Mouse (Mus musculus) CH12F3 (cell line): ENCODE data around the gene Flot1.

Experiments used
- in situ Hi-C: fragments of 300-500 bp; cut with MboI; formaldehyde crosslinking; loops from 2 replicates; pipeline ENCODE4 v1.14.3; 2020; ENCODE audit warnings: low sequenced_read_pairs

Flot1 gene

GRCm38 (mm10) chr17:35866281-35866831, 43.3 kb downstream of the Flot1 start:
- in situ Hi-C loops: no loop called here

DNA sequence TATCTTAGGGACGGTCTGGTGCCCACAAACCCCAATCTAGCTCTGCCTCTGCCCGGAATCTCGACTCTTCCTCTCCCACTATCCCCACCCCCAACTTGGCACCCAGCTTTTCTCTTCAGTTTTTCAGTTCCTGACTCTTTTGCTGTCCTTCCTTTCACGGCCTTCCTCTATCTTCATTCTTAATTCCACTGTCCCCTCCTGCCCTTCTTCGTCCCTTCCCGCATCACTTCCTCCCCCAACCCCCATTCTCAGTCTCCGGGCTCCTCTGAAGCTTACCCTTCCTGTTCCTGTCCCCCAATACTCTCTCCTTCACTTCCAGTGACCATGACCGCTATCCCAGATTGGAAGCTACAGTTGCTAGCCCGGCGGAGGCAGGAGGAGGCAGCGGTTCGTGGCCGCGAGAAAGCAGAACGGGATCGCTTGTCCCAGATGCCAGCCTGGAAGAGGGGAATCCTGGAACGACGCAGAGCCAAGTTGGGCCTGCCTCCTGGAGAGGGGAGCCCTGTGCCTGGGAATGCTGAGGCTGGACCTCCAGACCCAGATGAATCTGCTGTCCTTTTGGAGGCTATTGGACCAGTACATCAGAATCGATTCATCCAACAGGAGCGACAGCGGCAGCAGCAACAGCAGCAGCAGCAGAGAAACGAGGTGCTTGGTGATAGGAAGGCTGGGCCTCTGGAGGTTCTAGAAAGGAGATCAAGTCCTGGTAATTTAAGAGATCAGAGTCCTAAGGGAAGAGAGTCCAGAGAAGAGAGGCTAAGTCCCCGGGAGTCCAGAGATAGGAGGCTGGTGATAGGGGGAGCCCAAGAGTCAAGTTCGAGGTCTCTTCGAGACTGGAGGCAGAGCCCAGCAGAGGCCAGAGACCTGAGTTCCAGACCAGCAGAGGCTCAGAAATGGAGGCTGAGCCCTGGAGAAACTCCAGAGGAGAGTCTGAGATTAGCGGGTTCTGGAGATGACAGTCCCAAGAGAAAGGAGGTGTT, 44.2 kb downstream of the Flot1 start:
- in situ Hi-C loops: no loop called here

DNA sequence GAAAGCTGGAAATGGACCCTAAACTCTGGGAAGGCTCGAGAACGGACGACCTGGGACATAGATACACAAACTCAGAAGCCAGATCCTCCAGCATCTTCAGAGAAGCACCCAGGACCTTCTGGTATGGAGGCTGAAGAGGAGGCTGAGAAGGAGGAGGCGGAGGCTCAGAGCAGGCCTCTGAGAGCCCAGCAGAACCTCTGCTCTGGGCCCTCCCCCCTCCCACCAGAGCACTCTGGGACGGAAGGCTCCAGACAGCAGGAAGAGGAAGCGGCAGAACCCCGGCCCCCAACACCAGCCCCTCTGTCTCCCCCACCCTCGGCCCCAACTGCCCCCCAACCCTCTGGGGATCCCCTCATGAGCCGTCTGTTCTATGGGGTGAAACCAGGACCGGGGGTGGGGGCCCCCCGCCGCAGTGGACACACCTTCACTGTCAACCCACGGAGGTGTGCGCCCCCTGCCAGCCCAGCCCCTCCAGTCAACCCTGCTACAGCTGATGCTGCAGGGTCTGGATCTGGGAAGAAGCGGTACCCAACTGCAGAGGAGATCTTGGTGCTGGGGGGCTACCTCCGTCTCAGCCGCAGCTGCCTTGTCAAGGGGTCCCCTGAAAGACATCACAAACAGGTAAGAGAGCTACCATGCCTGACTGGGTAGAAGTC, 45.3 kb downstream of the Flot1 start:
- in situ Hi-C loops: no loop called here

- in situ Hi-C loops: no loop called here
These were observed 45.9 kb downstream of the Flot1 start for GRCm38 (mm10) chr17:35868961-35869345.

DNA sequence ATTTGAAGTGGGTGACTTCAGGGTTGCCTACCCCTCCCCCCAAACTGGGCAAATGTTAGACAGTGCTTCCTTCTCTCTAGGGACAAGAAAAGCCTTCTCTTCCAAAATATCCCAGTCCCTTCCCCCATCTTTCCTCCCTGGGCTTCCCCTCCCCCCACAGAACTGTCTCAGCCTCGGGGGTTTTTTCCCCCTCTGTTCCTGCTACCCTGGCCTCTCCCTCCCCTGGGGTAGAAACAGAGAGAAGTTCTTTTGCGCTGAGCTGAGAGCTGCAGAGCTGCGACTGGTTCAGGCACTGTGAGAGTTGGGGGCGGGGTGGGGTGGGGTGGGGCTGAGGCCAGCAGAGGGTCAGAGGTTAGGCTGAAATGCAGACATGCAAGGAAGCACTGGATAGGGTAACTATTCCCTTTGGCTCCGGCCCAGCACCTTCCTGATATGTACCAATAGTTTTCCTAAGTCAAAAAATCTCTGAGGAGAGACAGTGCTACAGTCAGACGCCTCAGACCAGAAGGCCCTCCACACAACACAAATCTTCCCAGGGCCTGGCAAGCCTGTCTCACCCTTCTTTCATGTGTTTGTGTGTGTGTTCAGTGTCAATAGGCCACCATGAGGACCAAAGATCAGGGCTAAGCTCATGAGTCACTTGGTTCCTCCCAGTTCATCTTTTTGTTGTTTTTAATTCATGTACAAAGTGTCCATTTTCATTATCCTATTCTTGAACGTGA, 46.5 kb downstream of the Flot1 start:
- in situ Hi-C loops: loop anchor here (5.0 kb wide), 1 partner anchor 37 kb away; no protein-coding TSS in a partner anchor

DNA sequence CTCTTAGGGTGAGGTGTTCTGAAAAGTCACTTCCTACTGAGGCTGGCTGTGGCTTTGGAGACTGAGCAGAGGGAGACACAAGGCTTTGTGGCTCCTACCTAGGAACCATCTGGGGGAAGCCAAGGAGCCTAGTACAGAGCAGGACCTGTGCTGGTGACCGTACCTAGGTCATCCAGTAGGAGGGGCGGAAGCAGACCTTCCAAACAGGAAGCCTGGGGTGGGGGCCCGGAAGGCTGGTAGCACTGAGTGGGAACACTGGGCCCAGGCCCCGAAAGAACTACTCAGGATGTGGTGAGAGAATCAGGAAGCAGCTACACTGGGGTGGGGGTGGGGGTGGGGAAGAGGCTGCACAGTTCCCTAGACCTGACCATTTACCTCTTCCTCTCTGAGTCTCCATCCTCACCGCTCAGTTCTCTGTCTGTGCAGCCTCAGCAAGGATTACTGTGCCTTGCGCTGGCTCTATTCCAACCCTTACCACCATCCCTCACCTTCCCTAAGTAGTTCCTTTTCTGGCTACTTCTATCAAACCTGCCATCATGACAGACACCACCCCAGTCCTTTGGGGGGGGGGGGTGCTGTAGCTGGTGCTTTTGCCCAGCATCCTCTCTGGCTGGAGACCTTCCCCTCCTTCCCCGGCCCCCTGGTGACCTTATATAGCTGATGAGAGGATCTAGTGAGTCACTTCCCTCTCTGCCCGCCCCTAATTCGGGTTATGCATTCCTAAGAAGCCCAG, 47.3 kb downstream of the Flot1 start:
- in situ Hi-C loops: loop anchor here (5.0 kb wide), 1 partner anchor 38 kb away; no protein-coding TSS in a partner anchor

GRCm38 (mm10) chr17:35870884-35871696, 48.1 kb downstream of the Flot1 start:
- in situ Hi-C loops: loop anchor here (5.0 kb wide), 1 partner anchor 39 kb away; no protein-coding TSS in a partner anchor

- in situ Hi-C loops: loop anchor here (5.0 kb wide), 1 partner anchor 42 kb away; no protein-coding TSS in a partner anchor
These were observed 50.9 kb downstream of the Flot1 start for GRCm38 (mm10) chr17:35873774-35874519.

- in situ Hi-C loops: loop anchor here (5.0 kb wide), 1 partner anchor 42 kb away; no protein-coding TSS in a partner anchor
These were observed 51.7 kb downstream of the Flot1 start for GRCm38 (mm10) chr17:35874721-35875120.

DNA sequence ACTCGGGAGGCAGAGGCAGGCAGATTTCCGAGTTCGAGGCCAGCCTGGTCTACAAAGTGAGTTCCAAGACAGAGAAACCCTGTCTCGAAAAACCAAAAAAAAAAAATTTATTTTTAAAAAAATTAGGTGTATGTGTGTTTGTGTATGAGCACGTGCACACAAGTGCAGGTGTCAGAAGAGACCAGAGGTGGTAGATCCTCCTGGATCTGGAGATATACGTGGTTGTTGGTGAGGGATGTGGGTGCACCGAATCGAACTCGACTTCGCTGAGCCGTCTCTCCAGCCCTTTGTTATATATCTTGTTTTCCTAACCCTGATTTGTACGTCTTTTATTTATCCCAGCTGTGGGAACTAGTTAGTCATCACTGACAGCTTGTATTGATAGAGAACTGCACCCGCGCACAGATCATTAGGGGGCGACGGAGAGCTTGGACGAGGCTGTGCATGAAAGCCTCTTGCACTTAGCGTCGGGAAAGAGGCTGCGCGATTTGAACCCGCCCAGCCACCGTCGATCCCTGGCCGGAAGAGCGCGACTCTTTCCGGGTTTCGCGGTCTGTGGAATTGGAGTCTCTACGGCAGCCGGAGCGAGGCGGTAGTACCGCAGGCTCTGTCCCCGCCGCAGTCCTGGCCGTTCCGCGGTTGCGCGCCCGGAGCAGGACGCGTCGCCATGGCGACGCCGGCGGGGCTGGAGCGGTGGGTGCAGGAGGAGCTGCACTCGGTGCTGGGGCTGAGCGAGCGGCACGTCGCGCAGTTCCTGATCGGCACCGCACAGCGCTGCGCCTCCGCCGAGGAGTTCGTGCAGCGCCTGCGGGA, 56.4 kb downstream of the Flot1 start, which contains the start of gene Dhx16:
TSS of gene Dhx16 (plus strand) at position 575 of the 813 bp plus-strand sequence.
- in situ Hi-C loops: no loop called here
